Comparison of ENCODE assay signal across 18 mouse cellular contexts in the genomic region with DNA sequence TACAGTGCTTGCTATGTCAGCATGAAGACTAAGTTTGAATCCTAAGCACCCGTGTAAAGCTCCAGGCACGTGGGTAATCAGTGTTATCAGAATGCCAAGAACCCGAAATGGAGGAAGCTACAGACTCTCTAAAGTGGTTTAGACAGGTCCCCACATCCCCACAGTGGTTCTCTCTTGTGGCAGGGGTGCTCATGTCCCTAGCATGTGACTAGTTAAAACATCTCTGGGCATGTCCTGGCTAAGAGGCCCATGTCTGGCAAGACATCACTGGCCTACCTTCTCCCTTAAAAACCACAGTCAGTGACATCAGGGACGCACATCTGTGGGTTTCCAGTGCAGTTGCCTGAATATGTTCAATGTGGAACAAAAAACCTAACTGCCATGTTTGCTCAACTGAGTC.
DNase-seq lines count a peak whose midpoint lies in the region; ATAC-seq and TF ChIP-seq lines count a peak whose summit lies in the region.
"Had no signal": no experiment of that assay in that cellular context is flagged by ENCODE, and none has a peak within 500 bp of the region (broad histone marks: within the 10 kb centered on the region; RNA-seq: fewer than 3 reads in every experiment).

No protein-coding gene starts in this region.

- TF ChIP-seq EP300 in MEL (IDR thresholded peaks at IDR 0.05; ENCODE audit: low read depth in 1 of 2, low read length in 2 of 2): no peak

- no peaks in the 10 kb centered on the region for H3K27me3 ChIP-seq in heart, embryonic 13.5 days (replicated peaks)
- no peaks in the 10 kb centered on the region for H3K27me3 ChIP-seq in MEL (ENCODE audit: control insufficient read depth in 1 of 2, insufficient read depth in 2 of 2, low read length in 2 of 2)
- no peaks in the 10 kb centered on the region for H3K27me3 ChIP-seq in intestine, postnatal 0 days (replicated peaks; ENCODE audit: control insufficient read depth, insufficient read depth, low read length)
- H3K27me3 ChIP-seq: embryonic facial prominence, embryonic 13.5 days; neural tube, embryonic 15.5 days had no signal

- H3K4me3 ChIP-seq in heart, embryonic 13.5 days: no peak overlapping the region
- no peak overlapping the region for H3K4me3 ChIP-seq in MEL (ENCODE audit: control insufficient read depth in 1 of 2, insufficient read depth in 1 of 2, low read depth in 2 of 2, low read length in 2 of 2)
- H3K4me3 ChIP-seq in intestine, postnatal 0 days (ENCODE audit: low read depth, low read length): no peak overlapping the region
- H3K4me3 ChIP-seq: embryonic facial prominence, embryonic 13.5 days; forebrain, embryonic 10.5 days; limb, embryonic 15.5 days; neural tube, embryonic 15.5 days had no signal

- no peak for DNase-seq in heart, postnatal 25 days (ENCODE audit: low spot score)
- peak; percentile 54 for DNase-seq in layer of hippocampus, adult 9-11 months
- DNase-seq in layer of hippocampus, postnatal 10 days (ENCODE audit: low spot score in 2 of 2): no peak
- no peak for DNase-seq in MEL (ENCODE audit: low read depth, low spot score)
- no peak for DNase-seq in embryo, embryonic 10.5 days (ENCODE audit: low spot score)
- DNase-seq: cerebellum, adult 11 months; cerebellum, postnatal 36 days; gastrocnemius, postnatal 25 days; kidney, adult 18-20 months; thymus, postnatal 36 days had no signal

- TF ChIP-seq RAD21 in MEL (IDR thresholded peaks at IDR 0.05; ENCODE audit: low read depth, low read length): no peak

- H3K9me3 ChIP-seq in heart, embryonic 13.5 days: no peaks in the 10 kb centered on the region
- no peaks in the 10 kb centered on the region for H3K9me3 ChIP-seq in MEL (replicated peaks; ENCODE audit: insufficient read depth, low read length)
- H3K9me3 ChIP-seq in intestine, postnatal 0 days (ENCODE audit: control insufficient read depth): no peaks in the 10 kb centered on the region
- H3K9me3 ChIP-seq: embryonic facial prominence, embryonic 13.5 days; forebrain, embryonic 10.5 days; limb, embryonic 15.5 days; neural tube, embryonic 15.5 days had no signal

- no peak for TF ChIP-seq POLR2A in MEL (IDR thresholded peaks at IDR 0.05; ENCODE audit: control insufficient read depth in 1 of 2, insufficient read depth in 1 of 2, low read depth in 1 of 2, low read length in 2 of 2, poor library complexity in 1 of 2)

- peak overlapping the region; percentile 84 for H3K27ac ChIP-seq in heart, embryonic 13.5 days (replicated peaks)
- H3K27ac ChIP-seq in MEL (ENCODE audit: control insufficient read depth, low read depth, low read length): no peak overlapping the region
- H3K27ac ChIP-seq in intestine, postnatal 0 days (ENCODE audit: low read depth, low read length): no peak overlapping the region
- H3K27ac ChIP-seq: embryonic facial prominence, embryonic 13.5 days; forebrain, embryonic 10.5 days; limb, embryonic 15.5 days; neural tube, embryonic 15.5 days had no signal

- TF ChIP-seq CTCF in MEL (IDR thresholded peaks at IDR 0.05 in 2 of 3, conservative IDR thresholded peaks at IDR 0.05 in 1 of 3; ENCODE audit: control insufficient read depth in 1 of 3, insufficient read depth in 1 of 3, low read depth in 2 of 3, low read length in 3 of 3, poor library complexity in 1 of 3, severe bottlenecking in 1 of 3): no peak
- no peak for TF ChIP-seq CTCF in intestine, postnatal 0 days (IDR thresholded peaks at IDR 0.05; ENCODE audit: low read depth)

- peaks cover 9% of the 10 kb centered on the region; the same call in 1 of the 2 replicates for H3K79me2 ChIP-seq in MEL (ENCODE audit: control insufficient read depth, insufficient read depth, low read length, poor library complexity)

- WGBS in heart, embryonic 13.5 days: 54% methylated on average over 4 of the region's 4 CpGs
- 66% methylated on average over 4 of the region's 4 CpGs for WGBS in intestine, postnatal 0 days

- peaks cover 70% of the 10 kb centered on the region for H3K4me1 ChIP-seq in heart, embryonic 13.5 days
- H3K4me1 ChIP-seq in MEL (ENCODE audit: control insufficient read depth in 1 of 2, insufficient read depth in 2 of 2, low read length in 2 of 2): peaks cover 13 to 17% of the 10 kb centered on the region in 2 experiments
- H3K4me1 ChIP-seq in intestine, postnatal 0 days (replicated peaks; ENCODE audit: control insufficient read depth, insufficient read depth, low read length): no peaks in the 10 kb centered on the region

- intact Hi-C loops in heart, postnatal 25 days (cut with DNase I): no loop called here

- no peak for ATAC-seq in heart, embryonic 13.5 days (ENCODE audit: extremely low read depth, insufficient number of reproducible peaks, low FRiP score, low TSS enrichment)
- ATAC-seq in megakaryocyte progenitor cell, adult 5-6 weeks (replicated peaks; ENCODE audit: poor library complexity): peak; percentile 19; the same call in 1 of the 2 replicates
- ATAC-seq in intestine, postnatal 0 days: no peak
- ATAC-seq: hindbrain, embryonic 16.5 days had no signal

- no peak overlapping the region for H3K4me2 ChIP-seq in heart, embryonic 13.5 days
- H3K4me2 ChIP-seq in intestine, postnatal 0 days (replicated peaks; ENCODE audit: low read depth): no peak overlapping the region
- H3K4me2 ChIP-seq: embryonic facial prominence, embryonic 13.5 days; limb, embryonic 15.5 days; neural tube, embryonic 15.5 days had no signal

- H3K9ac ChIP-seq in heart, embryonic 13.5 days: 0 out of 2 replicates have a peak overlapping the region, but pooled peaks have one; percentile 59
- no peak overlapping the region for H3K9ac ChIP-seq in MEL (ENCODE audit: control insufficient read depth, low read depth, low read length, poor library complexity, severe bottlenecking)
- H3K9ac ChIP-seq in intestine, postnatal 0 days (ENCODE audit: low read depth, low read length): no peak overlapping the region
- H3K9ac ChIP-seq: embryonic facial prominence, embryonic 13.5 days; limb, embryonic 15.5 days; neural tube, embryonic 15.5 days had no signal

- H3K36me3 ChIP-seq in heart, embryonic 13.5 days: peaks cover 35% of the 10 kb centered on the region
- peaks cover 25 to 32% of the 10 kb centered on the region in 2 experiments for H3K36me3 ChIP-seq in MEL (ENCODE audit: control insufficient read depth in 1 of 2, insufficient read depth in 2 of 2, low read length in 2 of 2)
- peaks cover 9% of the 10 kb centered on the region; the same call in 1 of the 2 replicates for H3K36me3 ChIP-seq in intestine, postnatal 0 days (ENCODE audit: control insufficient read depth, insufficient read depth)

TF ChIP-seq in MEL, 35 proteins besides CTCF, POLR2A, EP300 and RAD21:
- TF ChIP-seq MXI1 (IDR thresholded peaks at IDR 0.05; ENCODE audit: low read depth, low read length): peak; percentile 64; the same call in 1 of the 2 replicates
- peak; percentile 43; the same call in 1 of the 2 replicates for TF ChIP-seq BHLHE40 (IDR thresholded peaks at IDR 0.05; ENCODE audit: borderline replicate concordance, low read depth, low read length)
- no peak for TF ChIP-seq ZC3H11A (IDR thresholded peaks at IDR 0.05; ENCODE audit: low read depth, low read length)
- no peak for TF ChIP-seq MYC (IDR thresholded peaks at IDR 0.05; ENCODE audit: low read depth, low read length)
